Mouse (Mus musculus) C2C12 (cell line): ENCODE measurements at regions not wholly inside any gene's neighbourhood (a gene's known extent, or its start where the extent isn't known, plus 50 kb on each side); places are given as distances from the start of the nearest gene placed in this dataset.

Experiments
- CTCF ChIP-seq: IDR thresholded peaks from one replicate; pipeline ENCODE4 v1.5.1; 2011; ENCODE audit not compliant: control insufficient read depth, insufficient read depth, insufficient read length
- USF1 ChIP-seq: IDR thresholded peaks from one replicate; pipeline ENCODE4 v1.6.1; 2011; ENCODE audit warnings: low read depth, mild to moderate bottlenecking, control low read depth, moderate library complexity

DNA sequence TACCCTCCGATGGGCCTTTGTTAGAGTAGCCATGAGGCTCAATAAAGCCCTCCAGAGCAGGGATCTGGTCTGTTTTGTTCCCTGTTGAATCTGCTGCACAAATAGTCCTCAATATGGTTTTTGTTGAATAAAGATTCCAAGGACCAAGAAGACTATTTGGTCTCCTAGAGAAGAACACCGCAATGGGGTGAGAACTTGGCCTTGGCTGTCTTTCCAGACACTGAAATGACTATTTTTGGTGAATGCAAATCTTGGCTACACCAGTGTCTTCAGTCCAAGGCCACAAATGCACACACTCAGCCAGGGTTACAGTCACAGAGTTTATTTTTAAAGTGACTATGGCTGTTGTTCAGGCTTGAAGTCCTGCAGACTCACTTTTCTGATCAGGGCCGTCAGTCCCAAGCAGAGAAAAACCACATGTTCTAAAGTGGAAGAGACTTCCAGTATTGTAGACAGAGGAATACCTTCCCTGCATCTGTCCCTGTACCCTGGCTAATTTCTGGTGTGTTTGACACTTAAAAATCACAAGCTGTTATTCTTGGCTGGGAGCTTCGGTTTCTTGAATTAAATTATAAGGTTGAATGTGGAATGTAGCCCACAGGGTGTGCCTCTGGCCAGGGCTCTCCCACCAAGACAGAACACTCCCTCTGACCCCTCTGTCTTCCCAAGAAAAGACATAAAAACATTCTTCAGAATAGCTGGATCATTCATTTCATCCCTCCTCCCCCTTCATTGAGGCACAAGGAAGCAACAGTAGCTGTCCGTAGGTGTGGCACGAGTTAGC, 604.0 kb downstream of the Zfp706 start:
- TF ChIP-seq CTCF, result no peak
- TF ChIP-seq USF1, result no peak
